Mouse (Mus musculus) heart, postnatal 0 days (tissue): ENCODE results near the gene Rgs19. TPM values are rescaled to one million over a fixed set of nuclear protein-coding genes. Genes with fewer than 3 reads are reported as not detected.

ENCODE experiments used
- ATAC-seq: fragments of 200-750 bp; cut with Nextera tagmentation; 2 replicates; pipeline ENCODE4 v1.8.0; 2017; ENCODE audit warnings: low read depth, moderate number of reproducible peaks, moderate library complexity; ENCODE audit not compliant: insufficient read depth
- DNase-seq: peaks from one replicate; pipeline ENCODE4 v3.0.0-alpha.2; 2016; ENCODE audit warnings: low spot score
- H3K27ac ChIP-seq: fragments of 300-500 bp; sonication (generic); 2 replicates; pipeline ENCODE4 v1.5.1; 2014; ENCODE audit warnings: low read depth, mild to moderate bottlenecking
- H3K27me3 ChIP-seq: fragments of 300-500 bp; sonication (generic); 2 replicates; pipeline ENCODE4 v1.6.1; 2014; ENCODE audit warnings: low read length, mixed read lengths; ENCODE audit not compliant: control insufficient read depth, insufficient read depth
- H3K36me3 ChIP-seq: fragments of 300-500 bp; sonication (generic); replicated peaks from 2 replicates; pipeline ENCODE4 v1.6.1; 2014; ENCODE audit warnings: low read length, mixed read lengths; ENCODE audit not compliant: control insufficient read depth, insufficient read depth
- H3K4me1 ChIP-seq: fragments of 300-500 bp; sonication (generic); 2 replicates; pipeline ENCODE4 v1.6.1; 2014; ENCODE audit warnings: antibody characterized with exemption; ENCODE audit not compliant: control insufficient read depth, insufficient read depth
- H3K4me2 ChIP-seq: fragments of 300-500 bp; sonication (generic); 2 replicates; pipeline ENCODE4 v1.6.1; 2014; ENCODE audit warnings: low read depth, mild to moderate bottlenecking, low read length, moderate library complexity
- H3K4me3 ChIP-seq: fragments of 300-500 bp; sonication (generic); 2 replicates; pipeline ENCODE4 v1.5.1; 2014; ENCODE audit warnings: low read depth, low read length
- H3K9ac ChIP-seq: fragments of 300-500 bp; sonication (generic); replicated peaks from 2 replicates; pipeline ENCODE4 v1.6.1; 2014; ENCODE audit warnings: low read depth, low read length, mixed read lengths
- H3K9me3 ChIP-seq: fragments of 300-500 bp; sonication (generic); replicated peaks from 2 replicates; pipeline ENCODE4 v1.6.1; 2016; ENCODE audit warnings: low read length; ENCODE audit not compliant: control insufficient read depth
- CTCF ChIP-seq: IDR thresholded peaks from 2 replicates; pipeline ENCODE4 v1.5.1; 2016; ENCODE audit warnings: antibody characterized with exemption, control low read depth, low read depth
- EP300 ChIP-seq: IDR thresholded peaks from 2 replicates; pipeline ENCODE4 v1.6.1; 2016; ENCODE audit warnings: antibody characterized with exemption, low read depth
- WGBS: fragments of 180-500 bp; shearing (Covaris S2); extraction: QIAGEN DNeasy Blood & Tissue Kit; methylation state at CpG from one replicate; pipeline ENCODE4 v1.1.7; 2014; 5-methylcytosine and 5-hydroxymethylcytosine counted together
- polyA plus RNA-seq: library from polyadenylated mRNA; unstranded; fragments of >200 nt; fragmentation: Nextera tagmentation; extraction: Ambion mirVana; gene quantifications from 2 replicates; pipeline ENCODE4 v1.2.1, GENCODE M21; 2015
- total RNA-seq: library from RNA; depleted of rRNA; stranded (reverse); fragments of >200 nt; gene quantifications from 2 replicates; pipeline ENCODE4 v1.2.3, GENCODE M21; 2014; ENCODE audit warnings: low replicate concordance

Gene Rgs19
- total and polyA plus RNA-seq, 2 experiments from 2014 or later: 12.4 to 13.2 TPM

DNA sequence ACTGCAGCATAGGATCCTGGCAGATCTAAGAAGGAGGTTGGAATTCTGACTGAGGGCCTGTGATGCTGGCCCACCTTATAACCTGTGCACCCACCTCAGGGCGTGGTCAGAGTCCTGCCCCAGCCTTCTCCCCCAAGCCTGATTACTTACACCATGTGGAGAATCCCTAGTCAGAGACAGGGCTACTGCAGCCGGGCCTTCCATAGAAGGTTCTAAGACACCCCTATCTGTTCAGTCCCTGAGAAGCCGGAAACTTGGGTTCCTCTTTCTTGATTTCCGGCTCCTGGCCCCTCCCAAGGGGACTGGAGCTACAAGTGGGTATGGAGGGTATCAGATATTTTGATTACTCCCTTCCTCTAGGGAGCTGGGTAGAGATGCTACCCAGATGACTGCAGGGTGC lies 2.2 kb downstream of the Rgs19 start:
- Histone ChIP-seq H3K9me3 (no peaks in the 10 kb centered on the region), H3K4me1 (peaks cover 6% of the 10 kb centered on the region; the same call in 1 of the 2 replicates), H3K27me3 (no peaks in the 10 kb centered on the region; the same call in 1 of the 2 replicates), H3K9ac (no peak overlapping the region), H3K36me3 (peaks cover 12% of the 10 kb centered on the region), H3K4me3 (no peak overlapping the region), H3K4me2 (no peak overlapping the region), H3K27ac (no peak overlapping the region)
- 87% methylated on average over 4 of the region's 4 CpGs for WGBS
- DNase-seq: no peak
- TF ChIP-seq CTCF: no peak
- TF ChIP-seq EP300: no peak
- ATAC-seq: no peak

GRCm38 (mm10) chr2:181691083-181691482 lies 2.7 kb downstream of the Rgs19 start:
- Histone ChIP-seq H3K27me3 (no peaks in the 10 kb centered on the region; the same call in 1 of the 2 replicates), H3K9me3 (no peaks in the 10 kb centered on the region), H3K36me3 (peaks cover 17% of the 10 kb centered on the region), H3K27ac (no peak overlapping the region), H3K9ac (no peak overlapping the region), H3K4me1 (peaks cover 6% of the 10 kb centered on the region; the same call in 1 of the 2 replicates), H3K4me3 (no peak overlapping the region), H3K4me2 (no peak overlapping the region)
- ATAC-seq (no peak), DNase-seq (no peak)
- TF ChIP-seq EP300: no peak
- TF ChIP-seq CTCF: no peak
- WGBS: 82% methylated on average over 6 of the region's 6 CpGs

DNA sequence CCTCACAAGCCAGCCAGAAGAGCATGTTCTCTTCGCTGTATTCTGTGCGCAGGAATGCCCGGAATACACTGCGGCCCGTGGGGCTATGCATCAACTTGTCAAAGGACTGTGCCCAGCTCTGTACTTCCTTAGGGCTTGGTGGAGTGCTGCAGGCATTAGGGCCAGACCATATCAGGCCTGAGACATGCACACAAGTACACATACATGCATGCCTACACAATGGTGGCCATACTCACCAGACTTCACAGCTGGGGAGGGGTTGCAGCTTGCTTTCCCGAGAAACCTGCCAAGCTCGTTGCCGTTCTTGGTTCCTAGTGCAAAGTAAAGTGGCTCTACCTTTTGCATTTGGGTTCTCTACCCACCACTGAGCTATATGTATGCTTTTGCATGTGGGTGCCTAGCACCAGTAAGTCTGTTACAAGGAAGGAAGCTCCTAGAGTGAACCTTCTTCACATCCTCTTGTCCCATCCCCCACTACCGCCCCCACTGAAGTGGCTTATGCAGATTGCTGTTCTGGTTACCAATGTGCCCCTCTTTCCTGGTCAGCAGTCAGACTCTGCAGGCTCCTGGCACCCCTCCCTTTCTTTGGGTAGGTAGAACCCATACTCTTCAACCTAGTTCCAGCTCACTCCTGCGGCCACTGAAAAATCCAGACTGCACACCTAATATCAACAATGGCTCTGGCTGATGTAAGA lies 4.2 kb downstream of the Rgs19 start:
- Histone ChIP-seq H3K27me3 (no peaks in the 10 kb centered on the region), H3K36me3 (peaks cover 21% of the 10 kb centered on the region), H3K4me3 (no peak overlapping the region), H3K4me2 (no peak overlapping the region), H3K4me1 (peaks cover 6% of the 10 kb centered on the region; the same call in 1 of the 2 replicates), H3K9ac (no peak overlapping the region), H3K9me3 (no peaks in the 10 kb centered on the region), H3K27ac (no peak overlapping the region)
- 87% methylated on average over 10 of the region's 10 CpGs for WGBS
- ATAC-seq (no peak), DNase-seq (no peak)
- TF ChIP-seq CTCF (no peak), EP300 (no peak)

DNA sequence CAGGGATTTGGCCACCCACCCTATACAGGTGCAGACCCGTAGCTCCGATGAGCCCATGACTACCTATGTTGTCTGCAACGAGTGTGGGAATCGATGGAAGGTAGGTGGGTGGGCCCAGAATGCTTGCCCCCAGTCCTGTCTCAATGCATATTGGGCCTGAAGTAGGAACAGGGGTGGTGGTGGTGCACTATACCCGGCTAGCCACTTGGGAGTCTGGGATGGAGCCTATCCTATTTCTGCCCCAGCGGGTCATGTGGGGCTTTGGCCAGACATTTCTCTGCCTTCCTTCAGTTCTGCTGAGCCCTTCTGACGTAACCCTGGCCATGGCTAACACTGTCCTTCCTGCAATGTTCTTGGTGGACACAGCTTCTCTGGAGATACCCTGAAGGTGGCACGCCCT lies 6.2 kb downstream of the Rgs19 start:
- DNase-seq (no peak), ATAC-seq (no peak)
- no peaks in the 10 kb centered on the region for H3K9me3 ChIP-seq
- H3K27ac ChIP-seq: no peak overlapping the region
- WGBS: 90% methylated on average over 8 of the region's 8 CpGs
- peaks cover 21% of the 10 kb centered on the region for H3K36me3 ChIP-seq
- H3K4me3 ChIP-seq: no peak overlapping the region
- no peak for TF ChIP-seq CTCF
- TF ChIP-seq EP300: no peak
- no peaks in the 10 kb centered on the region for H3K4me1 ChIP-seq
- H3K27me3 ChIP-seq: no peaks in the 10 kb centered on the region
- no peak overlapping the region for H3K4me2 ChIP-seq
- no peak overlapping the region for H3K9ac ChIP-seq

DNA sequence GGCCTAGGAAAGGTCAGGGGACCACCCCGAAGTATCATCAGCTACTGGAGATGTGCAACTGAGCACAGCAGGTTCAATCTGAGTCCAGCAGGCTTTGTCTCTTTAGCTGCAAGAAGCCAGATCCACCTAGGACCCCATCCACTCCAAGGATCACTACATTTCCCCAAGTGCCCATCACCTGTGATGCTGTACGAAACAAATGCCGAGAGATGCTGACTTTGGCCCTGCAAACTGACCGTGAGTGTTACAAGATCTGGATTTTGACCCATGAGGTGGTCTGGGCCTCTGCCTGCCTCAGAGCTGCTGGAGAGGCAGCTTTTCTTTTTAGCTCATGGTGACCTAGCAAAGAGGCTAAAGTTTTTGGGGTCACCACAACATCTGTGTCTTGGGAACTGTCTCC lies 8.1 kb downstream of the Rgs19 start:
- WGBS: 90% methylated on average over 4 of the region's 4 CpGs
- H3K9ac ChIP-seq: no peak overlapping the region
- no peak overlapping the region for H3K27ac ChIP-seq
- TF ChIP-seq CTCF (no peak), EP300 (no peak)
- no peak for DNase-seq
- H3K36me3 ChIP-seq: peaks cover 21% of the 10 kb centered on the region
- no peaks in the 10 kb centered on the region for H3K9me3 ChIP-seq
- no peaks in the 10 kb centered on the region for H3K27me3 ChIP-seq
- no peak for ATAC-seq
- no peak overlapping the region for H3K4me2 ChIP-seq
- H3K4me1 ChIP-seq: peaks cover 2% of the 10 kb centered on the region; the same call in 1 of the 2 replicates
- no peak overlapping the region for H3K4me3 ChIP-seq

- H3K27ac ChIP-seq: no peak overlapping the region
- H3K4me2 ChIP-seq: no peak overlapping the region
- peaks cover 5% of the 10 kb centered on the region; the same call in 1 of the 2 replicates for H3K4me1 ChIP-seq
- peaks cover 21% of the 10 kb centered on the region for H3K36me3 ChIP-seq
- ATAC-seq: no peak
- 59% methylated on average over 1 of the region's 1 CpGs for WGBS
- DNase-seq: no peak
- H3K9ac ChIP-seq: no peak overlapping the region
- TF ChIP-seq CTCF: no peak
- TF ChIP-seq EP300: no peak
- H3K4me3 ChIP-seq: no peak overlapping the region
- no peaks in the 10 kb centered on the region for H3K9me3 ChIP-seq
- no peaks in the 10 kb centered on the region for H3K27me3 ChIP-seq
Measured at GRCm38 (mm10) chr2:181684713-181685112, 9.1 kb downstream of the Rgs19 start.
